Mouse (Mus musculus) MEL-GATA-1-ER (cell line): ENCODE results near the gene Cdkl1.

Experiments
- DNase-seq: peaks from one replicate; pipeline ENCODE4 v3.0.0-alpha.2; 2012; ENCODE audit warnings: low read depth; ENCODE audit errors: extremely low read depth

The Cdkl1 gene

GRCm38 (mm10) chr12:69790530-69791505 lies at the start of gene Cdkl1:
Gene Cdkl1 (minus strand): TSS chr12:69791267.
- DNase-seq = peak; percentile 19

DNA sequence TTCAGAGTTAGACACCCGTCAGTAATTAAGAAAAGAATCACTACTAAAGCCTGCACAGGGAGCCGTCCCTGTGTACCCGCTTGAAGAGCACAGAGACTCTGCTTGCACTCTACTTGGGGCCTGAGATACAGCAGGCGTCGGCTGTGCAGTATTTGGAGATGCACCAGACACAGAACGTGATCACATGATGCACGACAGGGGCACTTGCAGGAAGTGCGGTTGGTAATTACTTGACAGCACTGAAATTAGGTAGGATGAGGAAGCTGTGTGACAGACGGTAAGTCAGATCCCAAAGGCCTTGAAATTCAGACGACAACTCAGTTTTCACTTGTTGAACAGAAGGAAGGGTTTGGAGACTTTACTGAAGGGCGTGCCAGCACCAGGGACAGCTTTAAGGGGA lies 47.3 kb upstream of the Cdkl1 start:
- DNase-seq = no peak

DNA sequence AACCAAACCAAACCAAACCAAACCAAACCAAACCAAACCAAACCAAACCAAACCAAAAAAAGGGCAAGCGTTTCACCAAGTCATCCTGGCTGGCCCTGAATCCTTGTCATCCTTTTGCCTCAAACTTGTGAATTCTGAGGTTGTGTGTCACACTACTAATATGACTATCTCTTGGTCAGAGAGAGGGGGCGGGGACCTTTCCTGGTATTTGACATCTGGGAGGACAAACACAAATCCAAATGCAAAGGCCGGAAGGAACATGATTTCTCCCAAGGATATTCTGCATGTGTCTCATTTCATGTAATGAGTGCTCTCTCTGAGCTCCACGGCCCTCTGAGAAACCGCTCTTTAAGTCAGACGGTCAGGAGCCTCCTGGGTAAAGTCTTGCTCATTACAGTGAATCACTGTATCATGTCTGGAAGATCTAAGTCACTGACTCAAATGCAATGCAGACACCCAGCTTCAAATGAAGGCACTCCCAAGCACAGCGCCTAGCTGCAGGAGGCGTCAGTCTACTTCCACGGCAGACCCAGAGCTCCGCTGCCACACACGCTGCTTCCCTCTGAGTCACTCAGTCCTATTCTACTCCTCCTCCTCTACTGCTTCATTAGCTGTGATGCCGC lies 43.0 kb upstream of the Cdkl1 start:
- no peak for DNase-seq

- DNase-seq = no peak
These were observed 40.3 kb upstream of the Cdkl1 start for GRCm38 (mm10) chr12:69831239-69831910.

DNA sequence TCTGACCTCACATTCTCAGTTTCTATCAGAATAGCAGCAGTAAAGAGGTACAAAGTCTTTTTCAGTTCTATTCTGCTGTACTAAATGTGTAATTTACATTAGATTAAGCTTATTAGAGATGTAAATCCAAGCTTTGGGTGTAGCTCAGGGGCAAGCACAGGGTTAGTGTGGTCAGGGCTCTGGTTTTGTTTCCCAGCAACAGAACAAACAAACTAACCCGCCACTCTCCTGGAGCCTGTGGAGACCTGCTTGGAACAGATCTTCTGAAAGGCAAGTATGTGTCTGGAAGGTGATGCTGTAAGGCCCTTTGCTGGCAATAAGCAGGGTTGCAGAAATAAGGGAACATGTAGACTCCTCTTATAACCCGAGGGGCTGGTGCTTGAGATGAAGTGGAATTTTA lies 37.1 kb upstream of the Cdkl1 start:
- DNase-seq = no peak

DNA sequence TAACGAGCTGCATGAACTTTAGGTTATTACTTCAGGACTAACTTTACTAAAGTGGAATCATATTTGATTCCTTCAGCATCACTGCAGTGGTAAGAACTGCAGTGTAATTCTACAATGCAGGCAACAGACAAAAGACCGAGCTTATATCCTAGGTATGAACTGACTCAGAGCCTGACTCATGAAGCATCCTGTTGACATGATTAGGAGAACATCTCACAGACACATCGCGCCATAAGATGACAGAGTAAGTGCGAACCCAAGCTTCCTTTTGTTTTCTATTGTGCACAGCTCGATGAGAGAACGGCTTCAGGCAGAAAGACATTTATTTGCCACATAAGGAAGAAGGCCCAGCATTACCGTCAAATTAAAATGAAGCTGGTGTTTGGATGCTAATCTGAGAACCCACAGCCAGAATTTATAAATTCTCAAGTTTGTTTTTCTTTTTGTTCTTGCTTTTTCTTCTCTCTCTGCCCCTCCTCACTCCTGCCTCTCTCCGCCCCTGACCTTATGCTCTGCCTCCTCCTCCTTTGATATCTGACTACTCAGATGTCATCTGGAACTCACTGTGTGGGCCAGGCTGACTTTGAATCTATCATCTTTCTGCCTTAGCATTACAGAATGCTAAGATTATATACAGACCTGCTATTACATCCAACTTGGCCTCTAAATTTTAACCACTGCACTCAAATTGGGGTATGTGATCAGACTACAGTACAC lies 34.0 kb upstream of the Cdkl1 start:
- no peak for DNase-seq

GRCm38 (mm10) chr12:69814272-69814671 lies 23.2 kb upstream of the Cdkl1 start:
- no peak for DNase-seq

DNA sequence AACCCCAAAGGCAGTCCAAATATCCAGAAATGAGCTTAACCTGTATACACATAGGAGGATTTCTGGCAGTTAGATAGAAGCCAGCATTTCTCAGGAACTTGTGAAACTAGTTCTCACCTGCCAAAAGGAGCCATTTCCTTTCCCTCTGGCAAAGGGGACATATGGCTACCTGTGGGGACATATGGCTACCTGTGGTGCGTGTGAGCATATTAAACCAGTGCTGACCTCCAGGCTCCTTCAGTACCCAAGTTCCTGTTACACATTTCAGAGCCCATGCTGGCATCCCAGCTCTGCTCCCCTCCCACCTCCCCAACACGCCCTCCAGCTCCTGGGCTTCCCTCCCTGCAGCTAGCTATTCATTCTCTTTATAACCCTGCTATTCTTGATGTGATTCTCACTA lies 22.5 kb upstream of the Cdkl1 start:
- DNase-seq = no peak

GRCm38 (mm10) chr12:69812986-69813385 lies 21.9 kb upstream of the Cdkl1 start:
- DNase-seq = no peak

DNA sequence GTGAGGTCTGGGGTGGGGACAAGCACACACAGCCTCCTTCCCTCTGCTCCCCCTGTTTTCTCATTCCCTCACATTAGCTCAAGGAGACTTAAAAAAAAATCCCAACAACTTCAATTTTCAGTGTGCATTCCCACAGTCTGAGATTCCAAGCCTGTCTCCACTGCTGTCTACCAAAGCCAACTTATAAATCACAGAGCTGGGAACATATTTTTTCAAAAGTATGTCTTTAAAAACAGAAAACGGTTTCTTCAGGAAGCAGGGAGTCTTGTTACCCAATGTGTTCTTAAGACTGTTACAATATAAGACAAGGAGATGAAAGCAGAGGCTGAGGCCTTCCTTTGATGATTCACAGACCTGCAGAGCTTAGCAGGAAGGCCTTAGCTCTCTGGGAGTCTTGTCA lies 20.9 kb upstream of the Cdkl1 start:
- DNase-seq = no peak

- no peak for DNase-seq
These were observed 18.4 kb upstream of the Cdkl1 start for GRCm38 (mm10) chr12:69809439-69809838.

DNA sequence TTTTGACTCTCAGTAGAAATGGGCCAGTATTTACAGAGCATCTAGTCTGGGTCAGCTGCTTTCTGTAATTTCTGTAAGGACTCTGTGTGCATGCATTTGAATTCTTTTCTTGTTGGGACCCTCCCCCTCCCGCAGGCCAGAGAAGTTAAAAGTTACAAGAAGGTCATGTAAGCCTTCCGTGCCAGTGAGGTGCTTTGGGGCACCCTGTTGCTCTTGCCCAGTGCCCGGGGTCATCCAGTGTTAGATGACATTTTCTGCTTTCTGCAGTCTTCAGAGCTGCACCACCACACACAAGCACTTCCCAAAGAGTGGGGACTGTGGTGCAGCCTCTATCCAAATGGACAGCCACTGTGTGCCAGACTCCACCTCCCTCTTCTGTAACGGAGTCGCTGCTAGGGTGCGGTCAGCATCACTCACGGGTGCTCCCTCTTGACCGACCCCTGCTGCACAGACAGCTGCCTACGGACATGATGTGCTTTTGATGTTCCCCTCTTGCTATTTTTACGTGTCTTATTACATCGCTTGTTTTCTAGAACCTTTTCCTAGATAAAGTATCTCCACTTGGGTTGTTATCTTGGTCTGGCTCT lies 16.4 kb upstream of the Cdkl1 start:
- DNase-seq = no peak

DNA sequence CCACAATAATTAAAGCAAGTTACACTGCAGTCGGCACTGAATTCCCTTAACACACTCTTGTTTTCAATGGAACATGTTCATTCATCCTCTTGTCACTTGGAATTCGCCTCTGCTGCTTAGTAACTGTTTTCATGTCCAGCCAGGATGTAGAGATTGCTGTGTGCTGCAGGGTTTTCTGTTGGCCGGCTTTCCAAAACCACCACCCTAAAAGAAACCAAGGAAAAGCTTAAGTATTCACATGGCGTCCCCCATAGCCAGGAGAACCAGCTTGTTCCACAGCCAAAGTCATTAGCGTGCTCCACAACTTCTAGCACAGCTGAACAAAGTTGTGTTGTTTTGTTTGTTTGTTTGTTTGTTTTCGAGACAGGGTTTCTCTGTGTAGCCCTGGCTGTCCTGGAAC lies 14.1 kb upstream of the Cdkl1 start:
- DNase-seq = no peak

DNA sequence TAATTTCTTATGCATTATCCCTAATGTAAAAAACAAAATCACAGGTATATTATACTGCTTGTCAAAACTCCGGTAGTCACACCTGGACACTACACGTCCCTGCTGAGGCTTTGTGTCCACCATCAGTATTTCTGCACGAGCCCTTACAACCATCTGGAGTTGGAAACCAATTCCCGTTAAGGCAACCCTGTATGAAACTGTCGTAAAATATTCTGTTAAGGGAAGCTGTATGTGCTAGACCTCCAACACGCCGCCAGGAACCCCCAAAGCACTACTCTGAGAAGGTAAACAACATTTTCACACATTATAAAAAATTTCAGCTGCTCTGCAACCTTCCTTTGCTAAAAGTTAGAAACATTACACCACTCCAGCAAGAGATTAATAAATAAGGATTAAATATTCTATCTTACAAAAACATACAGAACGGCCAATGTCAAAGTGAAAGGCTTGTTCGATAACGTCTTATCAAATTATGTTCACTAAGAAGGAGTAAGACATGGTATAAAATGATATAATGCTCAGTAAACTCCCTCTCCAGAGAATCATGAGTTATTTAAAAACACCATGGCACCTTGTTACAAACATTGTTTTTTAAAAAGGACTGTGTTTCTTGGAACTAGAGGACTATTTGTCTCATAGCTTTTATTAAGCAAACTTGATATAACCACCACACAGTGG lies 13.5 kb upstream of the Cdkl1 start:
- DNase-seq = no peak

- no peak for DNase-seq
These were observed 12.1 kb upstream of the Cdkl1 start for GRCm38 (mm10) chr12:69803196-69803595.

GRCm38 (mm10) chr12:69800586-69800985 lies 9.5 kb upstream of the Cdkl1 start:
- DNase-seq = no peak

DNA sequence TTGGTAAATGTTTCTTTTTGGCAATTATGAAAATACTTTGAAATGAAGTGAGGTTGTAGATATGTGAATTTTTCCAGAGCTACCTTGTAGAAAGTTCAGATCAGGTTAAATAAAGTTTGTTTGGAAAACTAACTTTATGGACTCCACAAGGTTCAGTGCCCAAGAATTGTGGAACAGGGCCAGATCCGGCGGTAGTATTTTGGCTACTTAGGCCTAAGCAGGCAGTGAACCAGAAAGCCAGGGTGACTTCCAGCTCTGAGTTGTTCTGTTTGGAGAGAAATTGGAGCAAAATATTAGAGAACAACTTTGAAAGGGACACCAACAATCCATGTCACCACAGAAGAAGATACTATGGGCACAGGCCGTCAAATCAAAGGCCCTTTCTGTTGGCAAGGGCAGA lies 5.2 kb upstream of the Cdkl1 start:
- no peak for DNase-seq

DNA sequence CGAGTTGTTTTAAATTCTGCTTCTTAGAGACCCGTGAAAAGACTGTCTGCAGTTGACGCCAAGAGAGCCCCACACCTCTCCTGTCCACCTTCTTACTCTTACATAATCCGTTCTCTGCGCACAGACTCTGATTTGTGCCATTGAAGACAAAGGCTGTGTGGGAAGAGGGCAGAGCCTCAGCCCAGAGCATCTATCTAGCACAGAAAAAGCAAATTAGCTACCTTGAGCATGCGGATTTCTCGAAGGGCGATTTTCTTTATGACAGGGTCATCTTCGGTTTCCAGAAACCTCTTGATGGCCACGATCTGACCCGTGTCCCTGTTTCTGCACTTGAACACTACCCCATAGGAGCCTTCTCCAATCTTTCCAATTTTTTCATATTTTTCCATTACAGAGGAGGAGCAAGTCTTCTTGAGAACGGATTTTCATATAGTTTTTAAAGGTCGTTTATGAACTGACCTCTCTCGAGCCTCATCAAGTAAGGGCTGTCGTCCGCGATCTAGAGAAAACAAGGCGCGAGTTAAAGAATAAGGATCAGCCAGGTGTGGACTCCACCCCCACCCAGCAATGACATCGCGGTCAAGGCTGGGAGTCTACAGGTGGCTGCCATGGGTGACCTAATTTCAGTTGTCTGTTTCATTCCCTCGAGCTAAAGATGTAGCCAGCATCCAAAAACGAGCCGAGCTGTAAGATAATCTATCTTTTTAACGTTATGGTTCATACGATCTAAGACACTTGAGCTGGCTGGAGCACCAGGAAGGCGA lies 1.1 kb downstream of the Cdkl1 start:
- no peak for DNase-seq

DNA sequence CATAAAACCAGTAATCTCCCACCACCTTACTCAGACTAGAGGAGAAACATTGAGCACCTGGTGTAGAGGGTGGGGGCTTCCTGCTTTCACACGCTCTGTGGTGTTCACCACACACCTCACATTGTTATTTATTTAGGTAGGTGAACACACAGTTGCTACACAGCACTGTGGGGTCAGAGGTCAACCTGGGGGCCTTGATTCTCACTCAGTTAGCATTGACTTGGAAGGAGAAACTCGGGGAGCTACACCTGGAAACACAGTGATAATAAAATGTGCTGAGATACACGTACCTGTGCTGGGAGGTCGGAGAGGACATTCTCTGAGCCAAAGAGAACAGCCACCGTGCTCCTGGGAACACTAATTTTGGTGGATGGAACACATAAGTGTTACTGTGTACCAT lies 2.7 kb downstream of the Cdkl1 start:
- DNase-seq = no peak

GRCm38 (mm10) chr12:69785471-69785870 lies 5.6 kb downstream of the Cdkl1 start:
- no peak for DNase-seq
